Mouse (Mus musculus): Measurements from ENCODE around the gene 1600014C23Rik.
A peak's percentile ranks its signal among the peaks of the same experiment; 100 is the strongest.

The 1600014C23Rik gene

GRCm38 (mm10) chr17:45752678-45753077 lies 19.0 kb upstream of the 1600014C23Rik start:
- no peak for ATAC-seq (ENCODE audit: low TSS enrichment)

- ATAC-seq (ENCODE audit: low TSS enrichment) = no peak
Observed at GRCm38 (mm10) chr17:45752053-45752452, 18.4 kb upstream of the 1600014C23Rik start.

GRCm38 (mm10) chr17:45751359-45751758 lies 17.7 kb upstream of the 1600014C23Rik start:
- no peak for ATAC-seq (ENCODE audit: low TSS enrichment)

GRCm38 (mm10) chr17:45749100-45749499 lies 15.5 kb upstream of the 1600014C23Rik start:
- no peak for ATAC-seq (ENCODE audit: low TSS enrichment)

- peak; percentile 69 for ATAC-seq (ENCODE audit: low TSS enrichment)
Observed at GRCm38 (mm10) chr17:45747858-45748785, 14.5 kb upstream of the 1600014C23Rik start.

GRCm38 (mm10) chr17:45747293-45747692 lies 13.6 kb upstream of the 1600014C23Rik start:
- ATAC-seq (ENCODE audit: low TSS enrichment) = no peak

- ATAC-seq (ENCODE audit: low TSS enrichment) = no peak
Observed at GRCm38 (mm10) chr17:45746755-45747154, 13.1 kb upstream of the 1600014C23Rik start.

GRCm38 (mm10) chr17:45745629-45746028 lies 12.0 kb upstream of the 1600014C23Rik start:
- ATAC-seq (ENCODE audit: low TSS enrichment) = no peak

- no peak for ATAC-seq (ENCODE audit: low TSS enrichment)
Observed at GRCm38 (mm10) chr17:45742371-45743147, 8.9 kb upstream of the 1600014C23Rik start.

GRCm38 (mm10) chr17:45737078-45737601 lies 3.5 kb upstream of the 1600014C23Rik start:
- no peak for ATAC-seq (ENCODE audit: low TSS enrichment)

- peak; percentile 60 for ATAC-seq (ENCODE audit: low TSS enrichment)
Observed at GRCm38 (mm10) chr17:45736311-45737077, 2.9 kb upstream of the 1600014C23Rik start.

GRCm38 (mm10) chr17:45735382-45736310 lies 2.0 kb upstream of the 1600014C23Rik start:
- ATAC-seq (ENCODE audit: low TSS enrichment) = peak; percentile 55; the same call in 1 of the 2 replicates

- no peak for ATAC-seq (ENCODE audit: low TSS enrichment)
Observed at GRCm38 (mm10) chr17:45734881-45735280, 1.2 kb upstream of the 1600014C23Rik start.

- no peak for ATAC-seq (ENCODE audit: low TSS enrichment)
Observed at GRCm38 (mm10) chr17:45734333-45734732, 689 bp upstream of the 1600014C23Rik start.

GRCm38 (mm10) chr17:45733038-45733734 lies 458 bp downstream of the 1600014C23Rik start:
- ATAC-seq (ENCODE audit: low TSS enrichment) = no peak

- ATAC-seq (ENCODE audit: low TSS enrichment) = peak; percentile 42
Observed at GRCm38 (mm10) chr17:45731172-45731864, 2.3 kb downstream of the 1600014C23Rik start.

GRCm38 (mm10) chr17:45730696-45731095 lies 2.9 kb downstream of the 1600014C23Rik start:
- ATAC-seq (ENCODE audit: low TSS enrichment) = no peak

- no peak for ATAC-seq (ENCODE audit: low TSS enrichment)
Observed at GRCm38 (mm10) chr17:45729387-45729786, 4.3 kb downstream of the 1600014C23Rik start.

Data from frontal cortex, adult (tissue).